Mouse (Mus musculus) CD4-positive helper T cell, adult 2 months (primary cell): ENCODE data around the gene Treh.

Experiments
- DNase-seq: peaks from one replicate; pipeline ENCODE4 v3.0.0-alpha.2; 2012; ENCODE audit warnings: low read depth, missing footprints, low spot score

Treh gene

GRCm38 (mm10) chr9:44678288-44678871 is 5.3 kb downstream of the Treh start:
- DNase-seq = no peak

DNA sequence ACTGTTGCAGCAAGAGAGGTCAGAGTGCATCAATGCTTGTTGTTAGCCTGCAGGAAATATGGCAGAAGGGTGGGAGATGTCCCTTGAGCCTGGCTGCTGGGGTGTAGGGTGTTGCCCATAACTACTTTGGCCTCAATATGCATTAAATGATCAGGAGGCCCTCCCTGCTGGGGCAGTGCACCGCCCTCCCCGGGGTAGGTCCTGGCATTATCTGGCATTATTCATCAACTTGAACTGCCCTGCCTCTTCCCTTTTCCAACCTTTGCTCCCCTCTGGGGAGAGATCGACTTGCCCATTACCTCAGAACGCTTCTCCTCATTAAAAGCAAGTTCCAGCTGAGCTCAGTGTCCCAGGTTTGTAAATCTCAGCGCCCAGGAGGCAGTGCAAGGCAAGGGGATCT is 6.5 kb downstream of the Treh start:
- DNase-seq = no peak

DNA sequence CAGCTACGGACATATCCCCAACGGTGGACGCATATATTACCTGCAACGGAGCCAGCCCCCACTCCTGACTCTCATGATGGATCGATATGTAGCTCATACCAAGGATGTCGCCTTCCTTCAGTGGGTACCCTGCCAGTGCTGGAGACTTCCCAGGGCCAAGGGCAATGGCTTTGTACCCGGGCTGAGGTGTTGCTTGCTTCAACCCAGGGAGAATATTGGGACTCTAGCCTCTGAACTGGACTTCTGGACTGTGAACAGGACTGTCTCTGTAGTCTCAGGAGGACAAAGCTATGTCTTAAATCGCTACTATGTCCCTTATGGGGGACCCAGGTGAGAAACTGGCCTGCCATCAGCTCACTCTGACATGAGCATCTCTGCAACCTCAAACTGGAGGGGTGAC is 10.0 kb downstream of the Treh start:
- DNase-seq = no peak

DNA sequence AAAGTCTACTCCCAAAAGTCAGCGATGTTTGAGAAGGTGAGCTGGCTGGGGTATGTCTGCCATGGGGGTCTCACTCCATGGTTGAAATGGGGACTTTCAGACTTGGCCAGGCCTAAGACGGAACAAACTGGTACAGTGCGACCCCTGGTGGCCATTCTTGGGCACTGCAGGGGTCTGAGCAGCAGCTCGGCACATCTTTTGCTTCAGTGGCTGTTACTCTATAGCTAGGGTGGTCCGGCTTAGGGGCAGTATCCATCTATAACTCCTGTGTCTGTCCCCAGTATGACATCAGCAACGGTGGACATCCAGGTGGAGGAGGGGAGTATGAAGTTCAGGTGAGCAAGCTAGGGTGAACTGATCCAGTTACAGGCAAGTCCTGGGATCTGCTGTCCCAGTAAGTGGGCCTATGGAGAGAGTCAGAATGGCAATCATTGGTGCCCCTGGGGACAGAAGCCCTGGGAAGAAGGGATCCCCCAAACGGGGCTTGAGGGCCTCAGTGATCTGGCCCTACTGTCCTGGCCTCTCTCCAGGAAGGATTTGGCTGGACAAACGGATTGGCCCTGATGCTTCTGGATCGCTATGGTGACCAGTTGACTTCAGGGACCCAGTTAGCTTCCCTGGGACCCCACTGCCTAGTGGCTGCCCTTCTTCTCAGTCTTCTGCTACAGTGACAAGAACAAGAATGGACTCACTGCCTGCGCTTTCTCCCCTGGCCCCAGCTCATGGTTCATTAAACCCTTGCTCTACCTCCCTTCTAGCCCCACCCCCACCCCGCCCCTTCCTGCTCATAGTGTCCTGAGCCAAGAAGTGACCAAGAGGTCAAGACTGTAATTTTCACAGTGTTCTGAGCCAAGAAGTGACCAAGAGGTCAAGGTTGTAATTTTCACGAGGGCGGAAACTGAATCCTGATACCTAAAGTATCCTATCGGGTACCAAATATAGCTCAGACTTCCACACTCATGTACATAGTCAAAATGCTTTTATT is 12.6 kb downstream of the Treh start:
- peak; percentile 66 for DNase-seq

GRCm38 (mm10) chr9:44686638-44687037 is 13.6 kb downstream of the Treh start:
- no peak for DNase-seq

GRCm38 (mm10) chr9:44688013-44688412 is 15.0 kb downstream of the Treh start:
- DNase-seq = no peak

GRCm38 (mm10) chr9:44690641-44691040 is 17.6 kb downstream of the Treh start:
- peak; percentile 87 for DNase-seq

DNA sequence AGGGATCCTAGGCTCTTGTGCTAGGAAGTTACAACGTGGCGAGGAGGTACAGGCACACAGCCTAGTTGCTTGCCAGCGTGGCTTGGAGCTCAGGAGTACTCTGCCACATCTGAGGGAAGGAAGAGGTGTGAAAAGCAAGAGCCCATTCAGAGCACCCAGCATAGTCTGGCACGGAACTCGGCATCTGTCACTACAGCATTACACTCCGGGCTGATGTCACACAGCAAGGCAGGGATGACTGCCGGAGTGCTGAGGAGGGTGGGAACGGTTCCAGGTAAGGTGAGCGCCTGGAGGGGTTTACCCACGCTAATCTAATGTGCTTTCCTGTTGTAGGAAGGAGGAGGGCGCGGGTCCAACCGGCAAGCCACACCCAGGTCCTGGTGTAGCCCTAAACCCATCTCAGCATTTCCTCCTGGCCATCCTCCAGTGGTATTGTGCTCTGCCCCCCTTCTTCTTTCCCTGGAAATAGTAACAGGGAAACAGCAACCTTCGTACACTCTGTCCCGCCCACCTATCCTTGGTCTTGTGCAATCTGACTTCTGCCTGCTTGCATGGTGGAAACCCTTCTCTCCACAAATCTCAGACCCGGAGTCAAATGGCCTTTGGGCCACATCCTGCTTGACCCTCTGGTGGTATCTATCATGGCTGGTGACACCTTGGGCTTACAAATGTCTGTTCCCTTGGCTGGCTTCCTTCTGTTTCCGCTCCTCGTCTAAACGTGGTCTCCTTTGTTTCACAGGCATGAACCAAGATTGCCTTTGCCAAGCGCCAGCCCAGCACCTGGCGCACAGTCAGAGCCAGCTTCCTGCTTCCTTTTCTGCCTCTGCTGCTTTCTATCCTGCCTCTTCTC is 18.9 kb downstream of the Treh start:
- peak; percentile 54 for DNase-seq

DNA sequence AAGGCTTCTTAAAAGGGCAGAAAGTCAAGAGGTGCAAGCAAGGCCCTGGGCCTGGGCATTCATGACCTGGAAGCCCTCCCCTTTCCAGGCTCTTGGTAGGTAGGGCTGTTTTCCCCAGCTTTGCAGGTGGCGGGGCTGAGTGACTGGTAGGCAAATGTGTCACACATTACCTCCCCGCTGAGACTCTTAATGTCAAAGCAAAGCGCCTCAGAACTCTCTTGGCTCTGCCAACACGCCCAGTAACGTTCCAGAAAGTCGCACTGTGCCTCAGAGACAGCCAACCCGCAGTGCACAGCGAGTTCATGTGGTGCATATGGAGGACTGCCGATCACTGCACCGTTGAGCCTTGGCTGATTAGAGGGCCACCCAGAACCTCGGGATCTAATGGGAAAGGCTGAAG is 20.0 kb downstream of the Treh start:
- DNase-seq = no peak

DNA sequence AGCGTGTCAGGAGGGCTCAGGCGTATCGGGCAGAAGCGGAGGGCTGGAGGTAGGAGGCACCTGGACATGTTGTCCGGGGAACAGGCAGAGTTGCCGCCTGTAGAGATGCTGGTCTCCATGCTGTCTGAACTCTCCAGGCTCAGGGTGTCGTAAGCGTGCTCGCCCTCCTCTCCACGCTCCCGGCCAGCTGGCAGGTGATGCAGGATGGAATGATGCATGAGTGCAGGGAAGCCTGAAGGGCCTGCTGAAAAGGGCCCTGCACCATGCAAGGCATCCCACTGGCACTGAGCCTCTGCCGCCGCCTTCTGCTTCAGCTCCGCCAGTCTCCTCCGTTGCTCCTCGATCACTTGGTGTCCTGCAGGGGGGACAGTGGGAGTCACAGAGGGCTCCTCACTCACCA is 24.8 kb downstream of the Treh start:
- no peak for DNase-seq

- DNase-seq = no peak
Observed at GRCm38 (mm10) chr9:44699196-44699595, 26.2 kb downstream of the Treh start.

DNA sequence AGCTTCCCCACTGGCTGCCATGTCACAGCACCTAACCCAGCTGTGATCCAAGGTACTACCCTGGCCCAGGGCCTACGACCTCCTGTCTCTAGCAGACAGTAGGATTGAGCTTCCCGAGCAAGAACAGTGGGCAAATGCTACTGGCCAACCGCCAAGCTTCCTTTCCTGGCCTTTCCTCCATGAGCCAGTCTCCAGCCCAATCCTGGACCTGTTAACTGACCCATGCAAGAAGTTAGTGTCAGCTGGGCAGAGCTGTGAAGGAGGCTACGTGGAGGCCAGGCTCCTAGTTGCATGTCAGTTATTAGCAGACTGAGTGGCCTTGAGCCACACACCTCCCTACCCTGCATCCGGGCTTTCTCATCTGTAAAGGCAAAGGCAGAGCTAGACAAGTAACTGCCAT is 26.7 kb downstream of the Treh start:
- no peak for DNase-seq

DNA sequence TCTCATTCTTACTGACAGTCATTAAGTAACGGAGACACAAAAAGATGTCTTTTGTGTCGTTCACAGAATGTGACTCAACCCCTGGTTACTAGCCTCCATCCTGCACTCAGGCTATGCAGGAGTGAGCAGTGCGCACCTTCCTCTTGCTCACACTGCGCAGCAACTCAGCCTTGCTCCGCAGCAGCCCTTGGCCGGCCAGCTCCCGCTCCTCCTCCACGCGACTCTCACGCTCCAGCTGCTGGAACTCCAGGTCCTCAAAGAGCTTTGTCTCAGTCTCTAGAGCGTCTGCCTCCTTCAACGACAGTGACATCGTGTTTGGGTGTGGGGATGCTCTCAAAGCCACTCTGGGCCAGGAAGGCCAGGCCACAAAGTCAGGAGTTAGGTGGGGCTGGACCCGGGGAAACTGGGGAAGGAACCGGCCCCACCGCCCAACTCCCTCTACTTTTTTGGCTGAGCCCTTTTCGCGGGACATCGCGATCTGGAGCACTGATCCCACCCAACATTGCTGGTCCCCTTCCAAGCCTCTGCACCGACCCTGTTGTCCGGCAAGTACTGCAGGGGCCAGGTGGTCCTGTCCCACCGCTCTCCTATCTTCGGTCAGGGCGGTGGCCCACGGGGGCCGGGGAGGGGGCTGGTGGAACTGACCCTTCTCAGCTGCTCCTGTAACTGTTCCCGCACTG is 34.9 kb downstream of the Treh start:
- no peak for DNase-seq

- peak; percentile 65 for DNase-seq
Observed at GRCm38 (mm10) chr9:44708429-44708765, 35.4 kb downstream of the Treh start.

GRCm38 (mm10) chr9:44708925-44709324 is 35.9 kb downstream of the Treh start:
- DNase-seq = no peak

GRCm38 (mm10) chr9:44709600-44709999 is 36.6 kb downstream of the Treh start:
- peak; percentile 65 for DNase-seq

DNA sequence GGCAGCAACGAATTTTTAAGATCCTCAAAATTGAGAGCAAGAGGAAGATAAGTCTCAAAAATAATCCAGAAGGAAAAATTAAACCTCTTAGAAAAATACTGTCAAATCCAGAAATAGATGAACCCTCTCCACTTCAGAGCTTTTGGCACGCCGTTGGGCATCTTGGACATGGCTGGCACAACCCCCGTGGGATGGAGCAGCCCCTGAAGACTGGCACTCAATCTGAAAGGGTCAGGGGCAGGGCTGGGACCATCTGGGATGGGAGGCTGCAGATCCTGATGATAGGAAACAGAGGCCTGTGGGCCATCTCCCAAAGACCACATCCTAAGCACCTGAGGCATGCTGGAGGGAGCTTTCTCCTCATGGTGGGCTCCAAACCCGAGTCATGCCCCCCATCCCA is 37.2 kb downstream of the Treh start:
- DNase-seq = no peak

DNA sequence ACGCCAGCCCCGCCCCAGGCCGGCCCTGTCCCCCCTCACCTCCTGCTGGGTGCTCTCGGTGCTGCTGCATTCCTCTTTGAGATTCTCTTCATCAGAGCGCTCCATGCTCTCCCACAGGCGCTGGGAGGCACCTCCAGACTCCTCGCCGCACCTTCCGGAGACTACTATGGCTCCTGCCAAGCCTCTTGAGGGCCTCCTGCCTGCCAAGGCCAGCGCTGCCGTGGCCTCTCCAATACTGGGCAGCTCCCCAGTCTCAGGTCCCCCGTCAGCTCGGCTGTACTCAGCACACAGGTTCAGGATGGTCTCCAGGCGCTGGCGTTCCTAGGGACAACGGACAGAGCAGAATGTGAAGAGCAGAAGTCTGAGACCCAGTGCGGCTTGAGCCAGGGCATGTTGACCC is 38.6 kb downstream of the Treh start:
- no peak for DNase-seq

GRCm38 (mm10) chr9:44713080-44713479 is 40.0 kb downstream of the Treh start:
- no peak for DNase-seq

DNA sequence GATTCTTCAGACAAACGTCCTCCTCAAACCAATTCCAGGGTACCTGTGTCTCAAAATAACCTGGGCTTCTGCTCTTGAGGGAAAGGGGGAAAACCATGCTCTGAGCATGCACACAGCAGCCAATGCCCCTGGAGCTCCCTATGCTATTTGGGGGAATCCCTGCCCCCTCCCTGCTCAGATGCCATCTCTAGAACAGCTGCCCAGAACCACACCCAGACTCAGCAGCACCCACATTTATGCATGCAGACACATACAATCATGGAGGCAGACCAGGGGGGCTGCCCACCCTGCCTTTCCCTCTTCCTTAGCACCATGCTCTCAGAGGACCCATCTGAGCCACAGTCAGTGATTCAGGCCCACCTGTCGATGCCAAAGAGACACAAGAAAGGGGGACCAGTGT is 40.5 kb downstream of the Treh start:
- DNase-seq = no peak

DNA sequence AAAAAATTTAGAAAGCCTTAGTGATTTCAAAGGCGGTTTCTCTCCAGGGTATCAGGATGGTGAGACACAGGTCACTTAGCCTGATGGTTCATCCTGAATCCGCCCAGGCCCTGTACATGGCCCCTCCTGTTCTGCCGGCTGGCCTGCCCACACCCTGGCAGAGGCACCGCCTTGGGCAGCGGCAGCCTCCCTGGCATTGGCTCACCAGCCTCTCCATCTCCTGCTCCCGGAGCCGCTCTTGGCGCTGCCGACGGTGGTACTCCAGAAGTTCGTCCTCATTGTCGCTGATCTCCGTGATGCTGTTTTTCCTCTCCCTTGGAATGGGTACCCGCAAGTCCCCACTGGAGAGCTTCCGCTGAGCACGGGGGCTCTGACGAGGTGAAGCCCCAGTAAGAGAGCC is 42.1 kb downstream of the Treh start:
- no peak for DNase-seq
